Mouse (Mus musculus): ENCODE results near the gene Smc5. TPM values are rescaled to one million over a fixed set of nuclear protein-coding genes. Genes with fewer than 3 reads are reported as not detected.

The Smc5 gene
- 37.6 TPM for polyA plus RNA-seq (2014; fragmentation: Illumina TruSeq; extraction: RNeasy Lipid Tissue Mini Kit (QIAGEN cat#74804); ENCODE audit: low read depth, low replicate concordance)

DNA sequence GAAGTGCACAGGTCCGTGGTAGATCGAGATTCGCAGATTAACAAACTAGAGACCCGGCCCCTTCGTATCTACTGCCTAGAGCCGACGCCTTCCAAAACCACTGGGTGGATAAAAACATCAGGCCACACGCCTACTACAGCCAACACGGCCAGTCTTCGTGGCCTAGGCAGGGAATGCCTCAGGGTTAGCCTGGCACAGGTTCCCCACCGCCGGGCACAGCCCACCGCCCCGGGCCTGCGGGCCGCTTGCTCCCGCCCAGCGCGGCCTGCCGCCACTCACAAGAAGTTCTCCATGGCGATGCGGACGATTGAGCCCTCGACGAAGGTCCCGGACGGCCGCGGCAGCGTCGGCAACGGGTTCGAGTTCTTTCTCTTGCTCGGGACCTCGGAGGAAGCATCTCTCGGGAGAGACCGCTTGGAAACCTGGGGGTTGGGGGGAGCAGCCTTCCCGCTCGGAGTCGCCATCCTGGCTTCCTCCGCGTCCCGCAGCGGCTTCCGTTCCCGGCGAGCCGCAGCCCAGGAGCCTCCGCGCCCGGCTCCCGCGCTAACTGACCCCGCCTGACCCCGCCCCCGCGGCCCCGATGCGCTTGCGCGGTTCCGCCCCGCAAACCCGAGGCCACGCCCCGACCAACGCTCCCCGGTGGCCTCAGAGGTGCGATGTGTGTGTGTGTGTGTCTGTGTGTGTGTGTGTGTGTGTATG is at the start of gene Smc5:
Gene Smc5 (minus strand): TSS at position 543 of the 699 bp plus-strand sequence.

Other genes with a start within 250 kb of the Smc5 start
- gene Klf9, start 132.7 kb downstream of the Smc5 start, polyA plus RNA-seq (2014; fragmentation: Illumina TruSeq; extraction: RNeasy Lipid Tissue Mini Kit (QIAGEN cat#74804); ENCODE audit: low read depth, low replicate concordance) = 276 TPM
- 1.4 TPM for gene Mamdc2, start 174.5 kb upstream of the Smc5 start, polyA plus RNA-seq (2014; fragmentation: Illumina TruSeq; extraction: RNeasy Lipid Tissue Mini Kit (QIAGEN cat#74804); ENCODE audit: low read depth, low replicate concordance)